Mouse (Mus musculus) cortical plate, adult 2 months (tissue): ENCODE measurements around the gene Arhgef3.

Source experiments
- CTCF ChIP-seq: fragments of 200-500 bp; IDR thresholded peaks from 2 replicates; pipeline ENCODE4 v1.5.1; 2011; ENCODE audit warnings: mild to moderate bottlenecking, control low read depth, low read length; ENCODE audit not compliant: insufficient read depth; ENCODE audit errors: extremely low read depth
- POLR2A ChIP-seq: fragments of 200-500 bp; IDR thresholded peaks from 2 replicates; pipeline ENCODE4 v1.6.1; 2011; ENCODE audit warnings: mild to moderate bottlenecking, low read length, control low read depth; ENCODE audit not compliant: insufficient read depth; ENCODE audit errors: extremely low read depth

- no peak for TF ChIP-seq POLR2A
- no peak for TF ChIP-seq CTCF
Measured at GRCm38 (mm10) chr14:27075909-27076521, 38.7 kb upstream of the Arhgef3 start.
